Mouse (Mus musculus) ES-E14 (cell line): ENCODE data around the gene Map4.

ENCODE experiments used
- HCFC1 ChIP-seq: IDR thresholded peaks from 2 replicates; pipeline ENCODE4 v1.6.1; 2012; ENCODE audit warnings: low read length, inconsistent platforms, borderline replicate concordance; ENCODE audit not compliant: insufficient read depth
- ZC3H11A ChIP-seq: IDR thresholded peaks from 2 replicates; pipeline ENCODE4 v1.6.1; 2012; ENCODE audit warnings: low read depth, mild to moderate bottlenecking, inconsistent platforms, low read length, borderline replicate concordance
- ZNF384 ChIP-seq: IDR thresholded peaks from 2 replicates; pipeline ENCODE4 v1.6.1; 2012; ENCODE audit warnings: low read depth, low read length, inconsistent platforms

DNA sequence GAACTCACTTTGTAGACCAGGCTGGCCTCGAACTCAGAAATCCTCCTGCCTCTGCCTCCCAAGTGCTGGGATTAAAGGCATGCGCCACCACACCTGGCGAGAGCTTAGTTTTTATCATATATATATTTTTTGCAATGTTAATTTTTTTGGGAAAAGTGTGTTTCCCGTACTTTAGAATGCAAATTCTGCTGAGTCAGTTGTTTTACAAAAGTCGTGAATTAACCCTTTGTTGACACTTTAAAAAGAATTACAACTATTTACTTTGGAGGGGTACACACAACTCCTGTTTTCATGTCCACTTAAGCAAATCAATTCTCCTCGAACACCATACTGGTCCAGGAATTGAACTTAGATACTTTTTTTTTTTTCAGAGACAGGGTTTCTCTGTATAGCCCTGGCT lies 201.7 kb downstream of the Map4 start:
- no peak for TF ChIP-seq HCFC1
- TF ChIP-seq ZC3H11A: no peak
- TF ChIP-seq ZNF384: no peak
